Mouse (Mus musculus) stomach, postnatal 0 days (tissue): ENCODE data around the gene Ttc9c. TPM values are rescaled to one million over a fixed set of nuclear protein-coding genes. Genes with fewer than 3 reads are reported as not detected.

Experiments used
- ATAC-seq: fragments of 200-750 bp; cut with Nextera tagmentation; 2 replicates; pipeline ENCODE4 v1.8.0; 2017; ENCODE audit not compliant: low FRiP score, low TSS enrichment
- DNase-seq: peaks from one replicate; pipeline ENCODE4 v3.0.0-alpha.2; 2016; ENCODE audit warnings: low spot score
- H3K27ac ChIP-seq: fragments of 300-500 bp; sonication (generic); replicated peaks from 2 replicates; pipeline ENCODE4 v1.5.1; 2014; ENCODE audit warnings: mild to moderate bottlenecking, control low read depth
- H3K27me3 ChIP-seq: fragments of 300-500 bp; sonication (generic); 2 replicates; pipeline ENCODE4 v1.6.1; 2014; ENCODE audit warnings: low read length; ENCODE audit not compliant: control insufficient read depth, insufficient read depth
- H3K36me3 ChIP-seq: fragments of 300-500 bp; sonication (generic); 2 replicates; pipeline ENCODE4 v1.6.1; 2014; ENCODE audit warnings: low read length, mixed read lengths; ENCODE audit not compliant: control insufficient read depth, insufficient read depth
- H3K4me1 ChIP-seq: fragments of 300-500 bp; sonication (generic); replicated peaks from 2 replicates; pipeline ENCODE4 v1.6.1; 2014; ENCODE audit warnings: antibody characterized with exemption; ENCODE audit not compliant: control insufficient read depth, insufficient read depth
- H3K4me2 ChIP-seq: fragments of 300-500 bp; sonication (generic); replicated peaks from 2 replicates; pipeline ENCODE4 v1.6.1; 2014; ENCODE audit warnings: low read depth, mild to moderate bottlenecking, control low read depth, moderate library complexity
- H3K4me3 ChIP-seq: fragments of 300-500 bp; sonication (generic); 2 replicates; pipeline ENCODE4 v1.5.1; 2014; ENCODE audit warnings: low read depth, low read length, control low read depth
- H3K9ac ChIP-seq: fragments of 300-500 bp; sonication (generic); 2 replicates; pipeline ENCODE4 v1.6.1; 2014; ENCODE audit warnings: mild to moderate bottlenecking, low read length, control low read depth, mixed read lengths
- H3K9me3 ChIP-seq: fragments of 300-500 bp; sonication (generic); 2 replicates; pipeline ENCODE4 v1.6.1; 2016; ENCODE audit warnings: low read length; ENCODE audit not compliant: control insufficient read depth
- CTCF ChIP-seq: IDR thresholded peaks from 2 replicates; pipeline ENCODE4 v1.5.1; 2016; ENCODE audit warnings: antibody characterized with exemption, low read depth, mild to moderate bottlenecking, moderate library complexity
- EP300 ChIP-seq: optimal IDR thresholded peaks from 2 replicates; pipeline ENCODE3; 2016; ENCODE audit warnings: antibody characterized with exemption
- WGBS: fragments of 180-500 bp; shearing (Covaris S2); extraction: QIAGEN DNeasy Blood & Tissue Kit; methylation state at CpG from one replicate; pipeline ENCODE4 v1.1.7; 2014; 5-methylcytosine and 5-hydroxymethylcytosine counted together
- polyA plus RNA-seq: library from polyadenylated mRNA; unstranded; fragments of >200 nt; fragmentation: Nextera tagmentation; extraction: Ambion mirVana; gene quantifications from 2 replicates; pipeline ENCODE4 v1.2.1, GENCODE M21; 2015

The Ttc9c gene
- polyA plus RNA-seq, 1 experiment from 2014 or later: 23.1 TPM

DNA sequence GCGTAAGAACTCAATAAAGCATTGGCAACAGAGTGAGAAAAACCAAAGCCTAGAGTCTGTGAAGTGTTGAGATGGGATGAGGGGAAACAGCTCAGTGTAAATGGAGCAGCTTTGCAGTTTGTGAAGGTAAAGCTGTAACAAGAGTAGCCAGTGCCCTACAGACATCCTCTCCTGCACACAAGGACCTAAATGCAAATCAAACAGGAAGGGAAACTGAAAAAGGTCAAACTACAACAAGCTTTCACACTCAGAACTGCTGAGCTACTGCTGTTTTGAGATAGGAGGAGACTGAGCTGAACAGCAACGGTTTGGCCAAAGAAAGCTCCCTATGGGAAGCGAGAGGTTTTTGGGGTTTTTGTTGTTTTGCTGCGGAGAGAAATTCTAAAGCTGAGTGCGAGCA, 12.3 kb downstream of the Ttc9c start:
- Histone ChIP-seq H3K27ac (no peak overlapping the region), H3K36me3 (0 out of 2 replicates have a peak, but pooled peaks cover 4% of the 10 kb centered on the region), H3K4me2 (no peak overlapping the region), H3K9me3 (no peaks in the 10 kb centered on the region), H3K9ac (no peak overlapping the region), H3K27me3 (no peaks in the 10 kb centered on the region), H3K4me3 (no peak overlapping the region), H3K4me1 (0 out of 2 replicates have a peak, but pooled peaks cover 3% of the 10 kb centered on the region)
- DNase-seq (no peak), ATAC-seq (no peak)
- WGBS: 89% methylated on average over 5 of the region's 5 CpGs
- TF ChIP-seq CTCF: no peak
- no peak for TF ChIP-seq EP300

GRCm38 (mm10) chr19:8803879-8804660, 15.1 kb downstream of the Ttc9c start:
- DNase-seq (no peak), ATAC-seq (no peak)
- Histone ChIP-seq H3K4me1 (0 out of 2 replicates have a peak, but pooled peaks cover 3% of the 10 kb centered on the region), H3K27me3 (no peaks in the 10 kb centered on the region), H3K27ac (no peak overlapping the region), H3K9me3 (no peaks in the 10 kb centered on the region), H3K4me3 (no peak overlapping the region), H3K9ac (no peak overlapping the region), H3K36me3 (0 out of 2 replicates have a peak, but pooled peaks cover 4% of the 10 kb centered on the region), H3K4me2 (no peak overlapping the region)
- no peak for TF ChIP-seq CTCF
- no peak for TF ChIP-seq EP300
- 89% methylated on average over 11 of the region's 11 CpGs for WGBS

DNA sequence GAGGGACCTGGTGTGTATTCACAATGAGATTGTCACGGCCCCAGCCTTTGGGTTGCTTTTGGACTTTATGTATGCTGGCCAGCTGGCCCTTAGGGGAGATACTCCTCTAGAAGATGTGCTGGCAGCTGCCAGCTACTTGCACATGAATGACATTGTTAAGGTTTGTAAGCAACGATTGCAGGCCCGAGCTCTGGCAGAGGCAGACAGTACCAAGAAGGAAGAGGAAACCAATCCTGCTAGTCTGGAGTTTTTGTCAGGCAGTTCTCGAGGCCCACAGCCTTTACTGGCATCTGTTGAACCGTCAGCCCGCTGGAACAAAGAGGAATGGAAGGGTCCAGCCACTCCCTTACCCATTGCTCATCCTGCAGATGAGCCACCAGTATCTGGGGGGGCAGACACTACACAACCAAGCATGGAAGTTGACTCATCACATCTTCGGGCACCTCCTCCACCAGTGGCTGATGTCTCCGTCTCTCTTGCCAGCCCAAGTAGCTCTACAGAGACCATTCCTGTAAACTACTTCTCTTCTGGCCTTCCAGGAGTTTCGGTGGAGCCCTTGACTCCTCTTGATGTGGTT, 15.8 kb downstream of the Ttc9c start:
- Histone ChIP-seq H3K27me3 (no peaks in the 10 kb centered on the region), H3K27ac (peak overlapping the region; percentile 41; the same call in 1 of the 2 replicates), H3K4me2 (peak overlapping the region; percentile 53), H3K4me1 (0 out of 2 replicates have a peak, but pooled peaks cover 3% of the 10 kb centered on the region), H3K36me3 (0 out of 2 replicates have a peak, but pooled peaks cover 4% of the 10 kb centered on the region), H3K9ac (no peak overlapping the region), H3K4me3 (no peak overlapping the region), H3K9me3 (no peaks in the 10 kb centered on the region)
- ATAC-seq (no peak), DNase-seq (no peak)
- 89% methylated on average over 9 of the region's 9 CpGs for WGBS
- TF ChIP-seq EP300 (no peak), CTCF (no peak)

GRCm38 (mm10) chr19:8802130-8802821, 16.9 kb downstream of the Ttc9c start, which contains the start of gene Zbtb3:
Gene Zbtb3 (plus strand): TSS chr19:8802555.
- H3K4me3 ChIP-seq: peak within 1 kb of the TSS; percentile 57
- TF ChIP-seq EP300: no peak
- TF ChIP-seq CTCF: no peak
- peak within 1 kb of the TSS; percentile 50 for H3K9ac ChIP-seq
- H3K27me3 ChIP-seq: no peaks in the 10 kb centered on the region
- H3K9me3 ChIP-seq: no peaks in the 10 kb centered on the region
- peak within 1 kb of the TSS; percentile 58 for H3K4me2 ChIP-seq
- DNase-seq (peak; percentile 96), ATAC-seq (peak; percentile 98)
- H3K27ac ChIP-seq: peak within 1 kb of the TSS; percentile 81
- H3K36me3 ChIP-seq: 0 out of 2 replicates have a peak, but pooled peaks cover 4% of the 10 kb centered on the region
- WGBS: under 1% methylated on average over 30 of the region's 30 CpGs
- 0 out of 2 replicates have a peak, but pooled peaks cover 3% of the 10 kb centered on the region for H3K4me1 ChIP-seq

GRCm38 (mm10) chr19:8798947-8799315, 20.2 kb downstream of the Ttc9c start:
- no peak for ATAC-seq
- peak; percentile 20; the same call in 1 of the 2 replicates for TF ChIP-seq CTCF
- TF ChIP-seq EP300: no peak
- Histone ChIP-seq H3K36me3 (peaks cover under 1% of the 10 kb centered on the region; the same call in 1 of the 2 replicates), H3K27ac (peak overlapping the region; percentile 53; the same call in 1 of the 2 replicates), H3K9ac (no peak overlapping the region), H3K4me3 (peak overlapping the region; percentile 71; the same call in 1 of the 2 replicates), H3K9me3 (no peaks in the 10 kb centered on the region), H3K4me2 (no peak overlapping the region), H3K4me1 (0 out of 2 replicates have a peak, but pooled peaks cover 3% of the 10 kb centered on the region), H3K27me3 (no peaks in the 10 kb centered on the region)
- no peak for DNase-seq
